Mouse (Mus musculus): ENCODE data around the gene Fam83c. TPM values are rescaled to one million over a fixed set of nuclear protein-coding genes. Genes with fewer than 3 reads are reported as not detected.
A peak's percentile ranks its signal among the peaks of the same experiment; 100 is the strongest.

Fam83c gene
- polyA plus RNA-seq, 1 experiment from 2014 or later, result 2.7 TPM

DNA sequence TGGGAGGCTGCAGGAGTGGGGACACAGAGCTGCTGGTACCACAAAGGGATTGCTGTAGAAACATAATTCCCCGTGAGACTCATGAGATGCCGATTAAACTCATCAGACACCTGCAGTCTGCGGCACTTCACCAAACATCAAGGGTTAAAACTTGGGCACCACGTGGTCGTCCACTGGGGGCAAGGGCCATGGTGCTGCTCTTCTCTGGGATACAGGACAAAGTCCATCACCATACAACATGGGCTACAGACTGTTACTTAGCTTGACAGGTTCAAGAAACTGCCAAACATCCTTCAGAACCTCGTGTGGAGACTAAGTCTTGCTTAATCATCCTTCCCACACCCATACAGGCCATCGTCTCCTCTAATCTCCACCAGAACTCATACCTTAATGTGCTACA, 25.4 kb upstream of the Fam83c start:
- no peak overlapping the region for H3K4me3 ChIP-seq (ENCODE audit: low read depth, low read length)
- DNase-seq (ENCODE audit: low spot score), result no peak
- peaks cover 3% of the 10 kb centered on the region; the same call in 1 of the 2 replicates for H3K36me3 ChIP-seq (ENCODE audit: control insufficient read depth, insufficient read depth, low read length)
- ATAC-seq (ENCODE audit: low FRiP score, low TSS enrichment), result no peak
- TF ChIP-seq CTCF (IDR thresholded peaks at IDR 0.05; ENCODE audit: low read depth) (no peak), EP300 (optimal IDR thresholded peaks at IDR 0.05) (no peak)
- no peaks in the 10 kb centered on the region for H3K4me1 ChIP-seq (replicated peaks; ENCODE audit: control insufficient read depth, insufficient read depth)
- H3K4me2 ChIP-seq (replicated peaks; ENCODE audit: low read depth), result no peak overlapping the region
- H3K27me3 ChIP-seq (ENCODE audit: control insufficient read depth, insufficient read depth, low read length), result no peaks in the 10 kb centered on the region
- no peak overlapping the region for H3K9ac ChIP-seq (ENCODE audit: low read length)
- H3K9me3 ChIP-seq (ENCODE audit: control insufficient read depth, low read length), result no peaks in the 10 kb centered on the region
- WGBS, result 78% methylated on average over 7 of the region's 7 CpGs
- H3K27ac ChIP-seq (replicated peaks), result no peak overlapping the region

DNA sequence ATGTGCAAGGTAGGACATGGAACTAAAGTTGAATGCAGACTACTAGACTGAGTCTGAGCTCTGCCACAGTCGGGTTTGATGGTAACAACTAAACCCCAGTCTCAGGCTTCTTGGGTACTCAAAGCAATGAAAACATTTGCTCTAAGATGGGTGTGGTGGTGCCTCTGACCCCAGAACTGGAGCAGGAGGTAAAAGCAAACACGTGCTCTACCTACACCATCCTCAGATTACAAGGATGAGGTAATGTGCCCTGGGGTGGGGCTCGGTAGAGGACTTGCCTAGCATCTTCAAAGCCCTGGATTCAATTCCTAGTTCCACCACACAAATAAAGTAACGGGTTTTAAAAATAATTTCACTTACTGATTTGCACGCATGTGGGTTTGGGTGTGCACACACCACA, 17.9 kb upstream of the Fam83c start:
- no peaks in the 10 kb centered on the region for H3K27me3 ChIP-seq (ENCODE audit: control insufficient read depth, insufficient read depth, low read length)
- peak; percentile 53 for DNase-seq (ENCODE audit: low spot score)
- H3K4me3 ChIP-seq (ENCODE audit: low read depth, low read length), result no peak overlapping the region
- no peaks in the 10 kb centered on the region for H3K9me3 ChIP-seq (ENCODE audit: control insufficient read depth, low read length)
- H3K4me1 ChIP-seq (replicated peaks; ENCODE audit: control insufficient read depth, insufficient read depth), result no peaks in the 10 kb centered on the region
- no peak overlapping the region for H3K9ac ChIP-seq (ENCODE audit: low read length)
- WGBS, result 64% methylated on average over 5 of the region's 5 CpGs
- ATAC-seq (ENCODE audit: low FRiP score, low TSS enrichment), result peak; percentile 80
- H3K4me2 ChIP-seq (replicated peaks; ENCODE audit: low read depth), result no peak overlapping the region
- no peak overlapping the region for H3K27ac ChIP-seq (replicated peaks)
- peaks cover 11% of the 10 kb centered on the region for H3K36me3 ChIP-seq (ENCODE audit: control insufficient read depth, insufficient read depth, low read length)
- TF ChIP-seq EP300 (optimal IDR thresholded peaks at IDR 0.05) (no peak), CTCF (IDR thresholded peaks at IDR 0.05; ENCODE audit: low read depth) (no peak)

DNA sequence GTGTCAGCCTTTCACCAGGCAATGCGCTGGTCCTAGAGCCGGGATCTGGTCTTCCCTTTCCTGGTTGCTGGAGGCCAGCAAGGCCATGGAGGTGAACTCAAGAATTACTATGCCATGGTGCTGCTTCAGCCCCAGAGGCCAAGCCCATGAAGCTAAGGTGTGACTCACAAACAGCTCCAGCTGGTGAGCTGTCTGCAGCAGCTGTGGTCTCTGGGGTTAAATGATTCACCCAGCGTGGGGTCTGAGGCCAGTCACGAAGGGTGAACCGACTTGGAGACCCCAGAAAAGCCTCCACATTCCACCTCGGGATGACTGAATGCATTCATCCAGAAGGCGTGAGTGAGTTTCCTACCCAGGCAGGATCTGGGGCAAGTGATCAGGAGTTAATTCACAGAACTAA, 15.5 kb upstream of the Fam83c start:
- no peak for ATAC-seq (ENCODE audit: low FRiP score, low TSS enrichment)
- Histone ChIP-seq H3K27ac (replicated peaks) (no peak overlapping the region), H3K9ac (ENCODE audit: low read length) (no peak overlapping the region), H3K9me3 (ENCODE audit: control insufficient read depth, low read length) (no peaks in the 10 kb centered on the region), H3K4me1 (replicated peaks; ENCODE audit: control insufficient read depth, insufficient read depth) (no peaks in the 10 kb centered on the region), H3K36me3 (ENCODE audit: control insufficient read depth, insufficient read depth, low read length) (peaks cover 7% of the 10 kb centered on the region; the same call in 1 of the 2 replicates), H3K4me2 (replicated peaks; ENCODE audit: low read depth) (no peak overlapping the region), H3K4me3 (ENCODE audit: low read depth, low read length) (no peak overlapping the region), H3K27me3 (ENCODE audit: control insufficient read depth, insufficient read depth, low read length) (no peaks in the 10 kb centered on the region)
- no peak for TF ChIP-seq CTCF (IDR thresholded peaks at IDR 0.05; ENCODE audit: low read depth)
- TF ChIP-seq EP300 (optimal IDR thresholded peaks at IDR 0.05), result no peak
- 80% methylated on average over 7 of the region's 7 CpGs for WGBS
- no peak for DNase-seq (ENCODE audit: low spot score)

DNA sequence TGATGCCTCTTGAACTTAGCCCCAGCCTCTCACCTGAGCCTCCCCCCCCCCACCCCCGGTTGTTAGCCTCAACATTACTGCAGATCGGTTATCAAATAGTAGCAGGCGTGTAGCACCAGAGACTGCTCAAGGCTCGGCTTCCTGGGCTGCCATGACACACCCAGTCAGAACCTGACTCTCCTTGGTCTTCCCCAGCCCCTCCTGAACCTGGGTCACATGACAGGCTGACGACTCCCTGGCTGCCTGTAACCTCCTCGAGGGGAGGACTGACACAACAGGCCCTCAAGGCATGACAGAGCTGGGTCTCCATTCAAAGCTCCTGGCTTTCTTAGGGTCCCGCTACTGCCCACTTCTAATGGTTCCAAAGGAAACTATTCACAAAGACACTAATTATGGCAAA, 14.8 kb upstream of the Fam83c start:
- Histone ChIP-seq H3K36me3 (ENCODE audit: control insufficient read depth, insufficient read depth, low read length) (peaks cover 7% of the 10 kb centered on the region; the same call in 1 of the 2 replicates), H3K4me1 (replicated peaks; ENCODE audit: control insufficient read depth, insufficient read depth) (no peaks in the 10 kb centered on the region), H3K27me3 (ENCODE audit: control insufficient read depth, insufficient read depth, low read length) (no peaks in the 10 kb centered on the region), H3K4me3 (ENCODE audit: low read depth, low read length) (no peak overlapping the region), H3K9ac (ENCODE audit: low read length) (no peak overlapping the region), H3K9me3 (ENCODE audit: control insufficient read depth, low read length) (no peaks in the 10 kb centered on the region), H3K4me2 (replicated peaks; ENCODE audit: low read depth) (no peak overlapping the region), H3K27ac (replicated peaks) (no peak overlapping the region)
- no peak for DNase-seq (ENCODE audit: low spot score)
- ATAC-seq (ENCODE audit: low FRiP score, low TSS enrichment), result no peak
- WGBS, result 50% methylated on average over 7 of the region's 7 CpGs
- TF ChIP-seq EP300 (optimal IDR thresholded peaks at IDR 0.05) (no peak), CTCF (IDR thresholded peaks at IDR 0.05; ENCODE audit: low read depth) (no peak)

- no peaks in the 10 kb centered on the region for H3K27me3 ChIP-seq (ENCODE audit: control insufficient read depth, insufficient read depth, low read length)
- H3K4me3 ChIP-seq (ENCODE audit: low read depth, low read length), result no peak overlapping the region
- TF ChIP-seq EP300 (optimal IDR thresholded peaks at IDR 0.05), result no peak
- TF ChIP-seq CTCF (IDR thresholded peaks at IDR 0.05; ENCODE audit: low read depth), result peak; percentile 99
- H3K4me2 ChIP-seq (replicated peaks; ENCODE audit: low read depth), result no peak overlapping the region
- no peaks in the 10 kb centered on the region for H3K9me3 ChIP-seq (ENCODE audit: control insufficient read depth, low read length)
- H3K27ac ChIP-seq (replicated peaks), result no peak overlapping the region
- DNase-seq (ENCODE audit: low spot score) (peak; percentile 87), ATAC-seq (ENCODE audit: low FRiP score, low TSS enrichment) (peak; percentile 52; the same call in 1 of the 2 replicates)
- H3K9ac ChIP-seq (ENCODE audit: low read length), result no peak overlapping the region
- peaks cover 7% of the 10 kb centered on the region; the same call in 1 of the 2 replicates for H3K36me3 ChIP-seq (ENCODE audit: control insufficient read depth, insufficient read depth, low read length)
- WGBS, result 23% methylated on average over 6 of the region's 6 CpGs
- no peaks in the 10 kb centered on the region for H3K4me1 ChIP-seq (replicated peaks; ENCODE audit: control insufficient read depth, insufficient read depth)
These were observed 13.6 kb upstream of the Fam83c start for GRCm38 (mm10) chr2:155848291-155848690.

GRCm38 (mm10) chr2:155846930-155847329, 12.3 kb upstream of the Fam83c start:
- Histone ChIP-seq H3K27me3 (ENCODE audit: control insufficient read depth, insufficient read depth, low read length) (no peaks in the 10 kb centered on the region), H3K27ac (replicated peaks) (no peak overlapping the region), H3K4me3 (ENCODE audit: low read depth, low read length) (no peak overlapping the region), H3K9ac (ENCODE audit: low read length) (no peak overlapping the region), H3K4me1 (replicated peaks; ENCODE audit: control insufficient read depth, insufficient read depth) (no peaks in the 10 kb centered on the region), H3K36me3 (ENCODE audit: control insufficient read depth, insufficient read depth, low read length) (peaks cover 7% of the 10 kb centered on the region; the same call in 1 of the 2 replicates), H3K9me3 (ENCODE audit: control insufficient read depth, low read length) (no peaks in the 10 kb centered on the region), H3K4me2 (replicated peaks; ENCODE audit: low read depth) (no peak overlapping the region)
- DNase-seq (ENCODE audit: low spot score), result no peak
- ATAC-seq (ENCODE audit: low FRiP score, low TSS enrichment), result no peak
- TF ChIP-seq EP300 (optimal IDR thresholded peaks at IDR 0.05), result no peak
- TF ChIP-seq CTCF (IDR thresholded peaks at IDR 0.05; ENCODE audit: low read depth), result no peak
- 52% methylated on average over 8 of the region's 8 CpGs for WGBS

All from stomach, postnatal 0 days (tissue).